Mouse (Mus musculus) hindlimb bud, embryonic 11.5 days (tissue): Measurements from ENCODE around the gene Gab2.

ENCODE experiments used
- DNase-seq: peaks from one replicate; pipeline ENCODE4 v3.0.0-alpha.2; 2012; ENCODE audit warnings: low read depth, low spot score; ENCODE audit errors: extremely low spot score

Gab2 gene

DNA sequence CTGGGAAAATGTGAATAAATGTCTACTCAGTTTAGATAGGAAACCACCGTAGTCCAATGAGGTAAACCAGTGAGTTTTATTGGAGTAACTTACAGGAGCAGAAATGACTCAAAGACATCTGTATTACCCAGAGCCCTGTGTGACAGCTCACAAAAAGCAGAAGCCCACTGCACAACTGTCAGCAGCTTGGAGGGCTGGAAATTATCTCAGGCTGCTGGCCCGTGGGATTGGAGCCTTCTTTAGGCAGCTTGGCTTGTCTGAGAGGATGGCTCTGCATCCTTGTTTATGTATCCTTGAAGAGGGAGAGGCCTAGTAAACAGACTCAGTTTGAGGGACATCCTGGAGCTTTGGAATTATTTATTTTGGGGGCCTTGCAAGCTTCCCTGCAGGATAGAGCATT lies 261.6 kb downstream of the Gab2 start:
- no peak for DNase-seq

DNA sequence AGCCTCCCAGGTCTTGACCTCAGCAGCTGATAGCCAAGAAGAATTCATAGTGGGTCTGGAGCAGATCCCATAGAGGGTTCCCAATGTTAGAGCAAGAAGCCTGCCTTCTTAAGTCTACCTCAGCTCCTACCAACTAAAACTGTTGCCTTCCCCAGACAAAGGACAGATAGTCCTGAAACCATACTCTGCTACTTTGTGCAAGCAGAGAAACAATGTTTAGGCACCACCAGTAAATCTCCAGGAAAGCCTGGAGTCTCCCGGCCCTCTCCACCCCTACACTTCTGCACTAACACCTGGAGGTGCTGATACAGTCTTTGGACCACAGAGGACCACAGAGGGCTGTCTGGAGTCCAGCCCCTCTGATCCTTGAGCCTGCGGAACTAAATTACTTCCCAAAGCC lies 263.3 kb downstream of the Gab2 start:
- no peak for DNase-seq

DNA sequence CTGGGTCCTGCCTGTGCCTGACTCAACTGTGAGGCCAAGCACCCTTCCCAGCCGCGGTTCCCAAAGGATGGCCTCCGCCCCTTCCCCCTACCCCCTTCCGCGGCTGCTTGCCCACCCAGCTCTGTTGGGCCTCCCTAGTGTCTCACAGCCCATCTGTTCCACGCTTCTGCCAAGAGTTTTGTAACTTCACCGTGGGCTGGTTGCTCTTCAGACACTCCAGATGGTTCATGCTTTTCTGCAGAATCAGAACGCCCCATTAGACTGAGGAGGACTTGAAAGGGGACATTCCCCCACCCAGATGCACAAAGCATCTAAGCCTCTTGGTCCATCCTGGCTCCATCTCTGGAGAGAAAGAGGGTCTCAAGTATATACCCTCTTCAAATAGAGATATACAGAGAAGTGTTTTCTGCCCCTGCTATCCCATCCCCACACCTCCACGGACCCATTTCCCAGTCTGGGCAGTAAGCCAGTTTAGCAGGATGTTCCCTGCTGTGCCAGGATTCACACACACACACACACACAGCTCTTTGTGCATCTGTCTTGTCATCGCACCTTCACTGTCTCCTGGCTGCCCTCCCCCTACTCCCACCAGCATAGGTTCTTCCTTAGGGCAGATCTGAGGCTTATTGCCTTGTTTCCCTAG lies 264.0 kb downstream of the Gab2 start:
- no peak for DNase-seq

DNA sequence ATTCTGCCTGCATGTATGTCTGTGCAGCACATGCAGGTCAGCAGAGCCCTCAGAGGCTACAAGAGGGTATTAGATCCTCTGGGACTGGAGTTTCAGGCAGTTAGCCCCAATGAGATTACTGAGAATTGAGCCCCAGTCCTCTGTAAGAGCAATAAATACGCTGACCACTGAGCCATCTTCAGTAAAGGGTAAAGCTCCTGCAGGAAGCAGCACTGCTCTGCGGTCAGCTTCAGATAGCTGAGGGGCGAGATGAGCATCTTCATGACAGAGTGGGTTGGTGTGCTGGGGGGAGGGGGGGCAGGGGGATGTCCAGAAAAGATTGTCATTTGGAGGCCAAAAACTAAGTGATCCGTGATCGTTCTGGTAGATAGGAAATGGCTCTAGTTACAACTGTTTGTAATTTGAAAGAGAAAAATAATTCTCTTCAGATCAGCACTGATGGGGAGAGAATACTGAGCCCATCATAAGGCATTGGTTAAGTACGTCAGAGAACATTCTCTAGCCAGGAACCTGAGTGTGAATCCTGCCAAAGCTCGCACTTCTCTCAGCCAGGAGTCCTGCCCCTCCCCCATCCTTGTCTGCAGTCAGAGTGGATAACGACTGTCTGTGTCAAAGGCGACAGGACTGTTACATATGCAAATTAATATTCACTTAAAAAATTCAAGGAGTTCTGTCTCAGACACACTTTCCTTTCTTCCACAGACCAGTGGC lies 264.9 kb downstream of the Gab2 start:
- DNase-seq: no peak

DNA sequence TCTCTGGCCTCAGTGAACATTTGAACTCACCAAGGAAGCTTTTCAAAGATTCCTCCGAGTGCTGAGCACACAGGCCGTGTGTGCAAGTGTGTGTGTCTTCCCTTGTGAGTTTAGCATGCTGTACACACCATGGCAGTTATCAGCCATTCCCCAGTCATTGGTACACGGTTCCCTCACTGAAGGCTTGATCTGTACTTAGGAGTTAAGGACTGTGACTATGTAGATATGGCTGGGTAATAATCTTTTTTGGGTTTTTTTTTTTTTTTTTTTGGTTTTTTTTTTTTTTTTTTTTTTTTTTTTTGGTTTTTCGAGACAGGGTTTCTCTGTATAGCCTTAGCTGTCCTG lies 265.4 kb downstream of the Gab2 start:
- no peak for DNase-seq

DNA sequence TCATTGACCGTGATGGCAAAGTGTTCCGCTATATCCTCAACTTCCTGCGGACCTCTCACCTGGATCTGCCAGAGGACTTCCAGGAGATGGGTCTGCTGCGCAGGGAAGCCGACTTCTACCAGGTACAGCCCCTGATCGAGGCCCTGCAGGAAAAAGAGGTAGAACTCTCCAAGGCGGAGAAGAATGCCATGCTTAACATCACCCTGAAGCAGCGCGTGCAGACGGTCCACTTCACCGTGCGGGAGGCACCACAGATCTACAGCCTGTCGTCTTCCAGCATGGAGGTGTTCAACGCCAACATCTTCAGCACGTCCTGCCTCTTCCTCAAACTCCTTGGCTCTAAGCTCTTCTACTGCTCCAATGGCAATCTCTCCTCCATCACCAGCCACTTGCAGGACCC lies 266.1 kb downstream of the Gab2 start:
- DNase-seq: no peak

DNA sequence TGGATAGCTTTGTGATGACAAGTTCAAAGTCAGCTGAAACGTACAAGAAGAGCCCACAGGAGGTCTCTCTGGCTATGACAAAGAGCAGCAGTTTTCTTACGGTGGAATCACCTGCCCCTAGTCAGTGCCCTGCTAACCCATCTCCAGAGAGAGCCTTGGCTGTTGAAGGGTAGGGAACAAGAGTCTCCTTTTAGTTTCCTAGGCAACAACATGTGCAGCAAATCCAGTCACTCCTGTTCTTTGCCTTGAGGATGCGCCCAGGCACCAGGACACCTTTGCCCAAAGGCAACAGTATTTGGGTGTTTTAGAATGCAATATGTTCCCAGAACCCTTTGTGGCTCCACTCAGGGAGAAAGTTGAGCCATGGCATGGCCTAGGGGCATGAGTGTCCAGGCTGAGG lies 266.9 kb downstream of the Gab2 start:
- DNase-seq: no peak

DNA sequence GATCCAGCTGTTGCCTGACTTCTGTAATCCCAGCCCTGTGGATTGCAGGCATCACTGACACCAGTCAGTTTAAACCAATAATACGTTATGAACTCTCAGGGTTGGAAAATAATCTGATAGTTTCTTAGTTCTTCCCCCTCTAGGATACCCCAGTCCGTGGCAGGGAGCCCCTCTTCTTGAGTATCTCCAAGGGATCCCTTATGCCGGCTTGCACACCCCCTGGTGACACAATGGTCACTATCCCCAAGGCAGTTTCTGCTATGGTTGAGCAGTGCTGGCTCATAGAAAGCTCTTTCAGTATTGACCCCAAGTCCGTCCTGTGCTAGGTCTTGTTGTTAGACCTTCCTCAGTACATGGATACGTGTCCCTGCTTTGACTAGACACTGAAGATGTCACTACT lies 267.4 kb downstream of the Gab2 start:
- no peak for DNase-seq

DNA sequence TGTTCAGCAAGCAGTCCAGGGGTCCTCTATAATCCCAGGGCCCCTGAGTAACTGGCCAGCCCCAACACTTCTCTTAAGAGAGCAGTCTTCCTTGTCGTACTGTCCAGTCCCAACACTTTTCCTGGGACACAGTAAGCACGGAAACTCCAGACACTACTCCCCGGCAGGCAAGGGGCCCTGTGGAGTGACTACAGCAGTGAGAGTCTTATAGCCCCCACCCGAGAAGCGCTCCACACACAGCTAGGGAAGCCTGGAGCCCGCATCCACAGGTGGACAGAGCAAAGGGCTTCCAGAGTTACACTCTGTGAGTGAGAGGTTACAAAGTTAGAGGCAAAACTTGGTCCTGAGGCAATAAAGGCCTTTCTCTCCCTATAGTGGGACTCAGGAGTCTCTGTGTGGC lies 268.1 kb downstream of the Gab2 start:
- DNase-seq: no peak

DNA sequence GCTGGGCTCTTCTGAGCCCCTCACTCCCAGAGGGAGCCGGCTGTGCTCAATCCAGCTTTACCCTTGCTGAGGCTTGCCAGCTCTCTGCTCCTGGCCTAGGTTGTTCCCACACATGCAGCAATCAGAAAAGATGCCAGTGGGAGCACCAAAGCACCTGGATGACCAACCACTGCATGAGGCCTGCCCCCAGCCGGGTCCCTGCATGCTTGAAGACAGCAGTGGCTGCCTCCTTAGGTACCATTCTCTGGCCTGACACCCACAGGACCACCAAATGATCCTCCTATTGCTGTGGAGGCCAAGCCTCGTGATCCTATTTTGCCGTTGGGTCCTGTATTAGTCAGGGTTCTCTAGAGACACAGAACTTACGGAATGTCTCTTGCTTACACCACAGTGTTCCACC lies 269.5 kb downstream of the Gab2 start:
- DNase-seq: no peak

DNA sequence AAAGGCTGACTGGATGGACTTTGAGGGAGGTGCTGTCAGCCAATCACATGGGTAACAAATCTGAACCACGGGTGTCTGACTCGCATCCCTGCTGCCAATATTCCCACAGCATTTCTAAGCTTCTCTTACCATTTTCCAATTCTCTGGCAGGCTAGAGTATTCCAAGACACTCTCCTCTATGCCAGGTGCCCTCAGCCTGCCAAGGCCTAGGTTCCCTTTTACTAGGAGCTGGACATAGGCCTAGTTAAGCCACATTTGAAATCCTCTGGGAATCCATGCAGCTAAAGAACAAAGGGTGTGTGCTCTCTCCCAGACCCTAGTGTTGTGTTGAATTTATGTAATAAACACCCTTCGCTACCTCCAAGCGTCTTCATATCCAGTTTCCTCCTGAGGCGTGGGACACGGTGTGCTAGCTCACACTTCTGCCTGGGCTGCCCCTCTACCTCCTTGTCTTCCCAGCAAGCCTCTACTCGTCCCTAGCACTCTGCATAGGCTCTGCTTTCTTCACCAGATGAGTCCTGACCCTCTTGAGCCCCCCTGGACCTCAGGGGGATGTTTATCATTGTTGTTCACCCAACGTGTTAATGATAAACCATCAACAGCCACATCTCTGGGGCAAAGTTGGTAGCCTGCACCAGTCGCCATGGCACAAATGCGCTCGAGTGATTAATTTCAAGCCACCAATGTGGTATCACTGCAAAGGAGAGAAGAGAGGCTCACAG lies 270.6 kb downstream of the Gab2 start:
- no peak for DNase-seq

DNA sequence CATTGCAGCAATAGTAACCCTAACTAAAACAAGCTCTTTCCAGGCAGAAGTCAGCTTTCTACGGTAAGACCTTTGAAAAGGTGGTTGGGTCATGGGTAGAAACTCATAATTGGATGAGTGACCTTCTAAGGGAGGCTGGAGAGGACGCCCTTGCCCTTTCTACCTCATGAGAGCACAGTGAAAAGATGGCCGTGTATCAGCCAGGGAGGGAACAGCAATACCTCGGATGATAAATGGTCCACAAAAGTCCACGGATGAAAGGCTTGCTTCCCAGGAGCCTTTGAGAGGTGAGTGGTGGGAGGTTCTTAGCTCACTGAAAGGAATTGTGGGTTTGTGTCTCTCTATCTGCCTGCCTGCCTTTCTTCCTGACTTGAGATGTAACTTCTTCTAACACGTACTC lies 272.0 kb downstream of the Gab2 start:
- DNase-seq: no peak

DNA sequence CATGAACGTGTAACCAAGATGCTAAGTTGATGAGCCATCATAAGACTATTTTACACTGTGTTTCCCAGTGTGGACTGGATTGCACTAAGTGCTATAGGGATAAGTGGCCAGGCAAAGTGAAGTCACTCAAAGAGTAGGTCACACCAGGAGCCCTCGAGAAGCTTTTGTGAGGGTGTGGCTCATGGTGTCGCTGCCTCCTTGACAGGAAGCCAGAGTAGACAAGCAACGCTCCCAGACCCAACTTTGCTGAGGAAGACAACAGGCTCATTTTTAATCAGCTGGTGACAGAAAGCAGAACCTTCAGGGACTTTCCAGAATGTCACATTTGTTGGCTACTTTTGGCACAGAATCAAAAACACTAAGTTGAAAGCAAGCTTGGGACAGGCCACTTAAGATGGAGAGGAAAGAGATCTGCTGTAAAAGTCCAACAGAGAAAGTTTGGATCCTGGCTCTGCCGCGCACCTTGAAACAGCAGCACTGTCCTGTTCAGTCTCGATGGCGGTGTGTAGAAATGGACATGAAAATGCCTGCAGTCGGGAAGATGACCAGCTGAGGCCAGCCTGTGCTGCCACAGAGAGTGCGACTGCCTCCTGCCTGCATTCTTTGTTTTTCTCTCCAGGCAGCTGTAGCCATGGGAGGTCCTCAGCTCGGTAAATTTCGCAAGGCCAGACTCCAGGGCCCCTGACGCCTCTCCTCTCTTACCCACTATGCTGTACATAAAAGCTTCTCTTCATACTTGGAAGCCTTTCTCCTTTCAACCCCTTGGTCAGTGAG lies 273.9 kb downstream of the Gab2 start:
- DNase-seq: no peak

DNA sequence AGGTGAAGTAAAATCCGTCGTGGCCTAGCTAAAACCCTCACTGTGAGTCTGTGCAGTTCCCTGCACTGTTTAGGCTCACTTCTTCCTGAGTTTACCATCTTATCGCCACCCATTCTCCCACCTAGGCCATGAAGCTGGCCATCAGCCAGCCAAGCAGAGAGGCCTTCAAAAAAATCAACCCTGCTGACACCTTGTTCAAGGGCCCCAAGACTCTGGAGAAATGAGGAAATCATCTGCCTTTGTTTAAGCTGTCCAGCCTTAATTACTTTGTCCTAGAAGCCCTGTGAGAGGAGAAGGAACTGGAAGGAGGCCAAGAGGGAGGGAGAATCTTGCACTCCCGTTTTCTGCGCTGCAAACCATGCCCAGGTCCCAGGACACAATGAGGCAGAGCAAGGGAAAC lies 274.9 kb downstream of the Gab2 start:
- DNase-seq: no peak

DNA sequence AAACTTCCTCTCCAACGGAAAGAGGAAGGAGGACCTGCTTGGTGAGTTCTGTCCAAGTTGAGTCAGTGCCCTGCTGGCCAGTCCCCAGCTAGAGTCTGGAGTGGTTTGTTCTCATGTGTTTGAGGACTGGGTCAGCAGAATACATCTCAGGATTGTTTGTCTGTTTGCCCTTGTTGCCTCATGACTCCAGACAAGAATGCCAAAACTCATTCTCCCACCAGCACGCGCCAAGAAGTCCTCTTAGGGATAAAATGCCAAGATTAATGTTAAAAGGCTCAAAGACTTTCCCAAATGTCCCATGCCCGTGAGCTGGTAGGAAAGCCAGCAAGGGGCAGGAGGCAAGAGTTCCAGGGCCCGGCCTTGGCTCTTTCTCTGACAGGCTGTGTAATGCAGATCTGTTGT lies 275.5 kb downstream of the Gab2 start:
- DNase-seq: no peak

DNA sequence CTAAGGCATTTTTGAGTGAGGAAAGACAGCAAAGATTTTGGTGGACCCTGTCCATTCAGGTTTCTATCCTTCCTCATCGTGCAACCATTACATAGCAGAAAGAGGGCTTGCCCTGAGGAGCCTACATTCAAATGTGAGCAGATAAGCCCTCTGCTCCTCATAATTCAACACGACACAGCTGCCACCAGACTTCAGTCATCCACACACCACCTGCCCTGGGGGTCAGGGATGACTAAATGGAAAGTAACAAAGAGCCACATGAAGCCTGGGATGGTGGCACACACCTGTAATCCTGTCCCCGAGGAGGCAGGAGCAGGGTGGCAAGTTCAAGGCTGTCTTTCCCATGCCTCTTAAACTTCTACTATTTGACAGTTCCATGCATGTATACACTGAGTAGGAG lies 276.5 kb downstream of the Gab2 start:
- DNase-seq: no peak

DNA sequence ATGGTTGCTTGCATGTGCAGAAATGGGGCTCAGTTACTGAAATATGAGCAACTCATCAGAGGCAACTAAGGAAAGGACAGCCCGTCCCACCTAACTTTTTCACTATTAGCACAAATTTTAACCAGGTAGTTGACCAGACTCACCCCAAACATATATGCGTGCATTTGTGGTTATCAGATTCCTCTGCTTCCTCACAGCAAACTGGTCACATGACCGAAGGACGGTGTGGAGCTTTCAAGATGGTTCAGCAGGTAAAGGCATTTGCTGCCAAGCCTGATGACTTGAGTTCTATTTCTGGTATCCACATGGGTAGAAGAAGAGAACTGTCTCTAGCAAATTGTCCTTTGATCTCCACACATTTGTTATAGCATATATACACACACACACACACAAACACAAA lies 277.0 kb downstream of the Gab2 start:
- no peak for DNase-seq
